Mouse (Mus musculus) embryo, embryonic 11 days (tissue): ENCODE measurements around the gene Ppat.
A peak's percentile ranks its signal among the peaks of the same experiment; 100 is the strongest.
"Not testable (repeated sequence)": the region's sequence is repeated elsewhere in the genome, so short reads cannot be mapped to it uniquely, and the experiment has no call there.

ENCODE experiments used
- DNase-seq: peaks from one replicate; pipeline ENCODE4 v3.0.0-alpha.2; 2015

The Ppat gene

GRCm38 (mm10) chr5:76947142-76947541 is 4.2 kb downstream of the Ppat start:
- no peak for DNase-seq

GRCm38 (mm10) chr5:76945678-76946033 is 5.7 kb downstream of the Ppat start:
- no peak for DNase-seq

- DNase-seq = no peak
Measured at GRCm38 (mm10) chr5:76944965-76945677, 6.3 kb downstream of the Ppat start.

GRCm38 (mm10) chr5:76942505-76942904 is 8.9 kb downstream of the Ppat start:
- DNase-seq = no peak

GRCm38 (mm10) chr5:76941975-76942374 is 9.4 kb downstream of the Ppat start:
- DNase-seq = no peak

- no peak for DNase-seq
Measured at GRCm38 (mm10) chr5:76939717-76940116, 11.7 kb downstream of the Ppat start.

- DNase-seq = peak; percentile 32
Measured at GRCm38 (mm10) chr5:76929180-76929877, 22.0 kb downstream of the Ppat start.

- peak; percentile 4 for DNase-seq
Measured at GRCm38 (mm10) chr5:76928124-76928832, 23.1 kb downstream of the Ppat start.

GRCm38 (mm10) chr5:76924296-76924695 is 27.1 kb downstream of the Ppat start:
- no peak for DNase-seq

- DNase-seq = no peak
Measured at GRCm38 (mm10) chr5:76923428-76923827, 27.9 kb downstream of the Ppat start.

GRCm38 (mm10) chr5:76922833-76923232 is 28.5 kb downstream of the Ppat start:
- no peak for DNase-seq

- not testable (repeated sequence) for DNase-seq
Measured at GRCm38 (mm10) chr5:76912522-76912921, 38.9 kb downstream of the Ppat start.

GRCm38 (mm10) chr5:76910807-76911206 is 40.6 kb downstream of the Ppat start:
- no peak for DNase-seq

GRCm38 (mm10) chr5:76906155-76906499 is 45.3 kb downstream of the Ppat start:
- no peak for DNase-seq

GRCm38 (mm10) chr5:76905405-76906154 is 45.8 kb downstream of the Ppat start, which contains the start of gene Aasdh:
Gene Aasdh, minus strand, starts transcription at chr5:76905514.
- peak; percentile 97 for DNase-seq

GRCm38 (mm10) chr5:76904713-76905404 is 46.5 kb downstream of the Ppat start:
- DNase-seq = peak; percentile 12

GRCm38 (mm10) chr5:76902131-76902530 is 49.2 kb downstream of the Ppat start:
- no peak for DNase-seq

- DNase-seq = no peak
Measured at GRCm38 (mm10) chr5:76893084-76893483, 58.3 kb downstream of the Ppat start.

GRCm38 (mm10) chr5:76892608-76893007 is 58.8 kb downstream of the Ppat start:
- DNase-seq = no peak

- no peak for DNase-seq
Measured at GRCm38 (mm10) chr5:76887011-76887410, 64.4 kb downstream of the Ppat start.

- DNase-seq = no peak
Measured at GRCm38 (mm10) chr5:76884107-76884506, 67.3 kb downstream of the Ppat start.

- no peak for DNase-seq
Measured at GRCm38 (mm10) chr5:76876106-76876758, 75.1 kb downstream of the Ppat start.
